Mouse (Mus musculus) lung, postnatal 0 days (tissue): ENCODE measurements around the gene Fam3c. TPM values are rescaled to one million over a fixed set of nuclear protein-coding genes. Genes with fewer than 3 reads are reported as not detected.
A peak's percentile ranks its signal among the peaks of the same experiment; 100 is the strongest.

Experiments used
- ATAC-seq: fragments of 200-750 bp; cut with Nextera tagmentation; 2 replicates; pipeline ENCODE4 v1.8.0; 2017; ENCODE audit warnings: moderate library complexity
- DNase-seq: peaks from one replicate; pipeline ENCODE4 v3.0.0-alpha.2; 2016; ENCODE audit warnings: low spot score
- H3K27ac ChIP-seq: fragments of 300-500 bp; sonication (generic); 2 replicates; pipeline ENCODE4 v1.5.1; 2014; ENCODE audit warnings: antibody characterized with exemption, mild to moderate bottlenecking, low read length, mixed read lengths
- H3K27me3 ChIP-seq: fragments of 300-500 bp; sonication (generic); replicated peaks from 2 replicates; pipeline ENCODE4 v1.6.1; 2014; ENCODE audit warnings: low read length, mixed read lengths; ENCODE audit not compliant: insufficient read depth
- H3K36me3 ChIP-seq: fragments of 300-500 bp; sonication (generic); 2 replicates; pipeline ENCODE4 v1.6.1; 2014; ENCODE audit warnings: low read length, mixed read lengths; ENCODE audit not compliant: insufficient read depth
- H3K4me1 ChIP-seq: fragments of 300-500 bp; sonication (generic); 2 replicates; pipeline ENCODE4 v1.6.1; 2014; ENCODE audit warnings: antibody characterized with exemption, low read depth, low read length, mixed read lengths; ENCODE audit not compliant: insufficient read depth
- H3K4me2 ChIP-seq: fragments of 300-500 bp; sonication (generic); replicated peaks from 2 replicates; pipeline ENCODE4 v1.6.1; 2014; ENCODE audit warnings: low read depth, mild to moderate bottlenecking, low read length, moderate library complexity, mixed read lengths
- H3K4me3 ChIP-seq: fragments of 300-500 bp; sonication (generic); 2 replicates; pipeline ENCODE4 v1.5.1; 2014; ENCODE audit warnings: low read depth, low read length
- H3K9ac ChIP-seq: fragments of 300-500 bp; sonication (generic); replicated peaks from 2 replicates; pipeline ENCODE4 v1.6.1; 2014; ENCODE audit warnings: low read depth, mild to moderate bottlenecking
- H3K9me3 ChIP-seq: fragments of 300-500 bp; sonication (generic); 2 replicates; pipeline ENCODE4 v1.6.1; 2016; ENCODE audit warnings: low read length, mixed read lengths
- CTCF ChIP-seq: IDR thresholded peaks from 2 replicates; pipeline ENCODE4 v1.5.1; 2016; ENCODE audit warnings: antibody characterized with exemption, mild to moderate bottlenecking
- EP300 ChIP-seq: IDR thresholded peaks from 2 replicates; pipeline ENCODE4 v1.6.1; 2016; ENCODE audit warnings: antibody characterized with exemption, mild to moderate bottlenecking, control low read depth
- WGBS: fragments of 180-500 bp; shearing (Covaris S2); extraction: QIAGEN DNeasy Blood & Tissue Kit; methylation state at CpG from one replicate; pipeline ENCODE4 v1.1.7; 2014; 5-methylcytosine and 5-hydroxymethylcytosine counted together
- polyA plus RNA-seq: library from polyadenylated mRNA; unstranded; fragments of >200 nt; fragmentation: Nextera tagmentation; extraction: Ambion mirVana; gene quantifications from 2 replicates; pipeline ENCODE4 v1.2.1, GENCODE M21; 2015

The Fam3c gene
- 66.9 and 74.8 TPM in 2 replicates for polyA plus RNA-seq

DNA sequence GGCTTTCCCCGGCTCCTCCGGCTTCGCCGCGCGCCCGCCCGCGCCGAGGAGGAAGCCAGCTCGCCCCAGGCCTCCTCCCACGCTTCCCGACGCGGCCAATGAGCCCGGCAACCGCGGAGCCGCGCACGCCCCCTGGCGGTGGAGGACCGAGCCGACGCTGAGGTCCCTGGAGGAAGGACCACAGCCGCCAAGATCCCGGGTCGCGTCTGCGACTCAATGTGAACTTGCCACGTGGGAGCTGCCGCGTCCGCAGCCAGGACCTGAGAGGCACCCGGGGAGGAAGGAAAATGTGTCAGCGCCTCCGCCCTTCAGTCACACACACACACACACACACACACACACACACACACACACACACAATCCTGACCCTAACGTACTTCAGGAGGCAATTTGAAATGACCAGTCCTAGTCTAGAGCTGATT, at the start of gene Fam3c:
Gene Fam3c, minus strand, starts transcription at position 158 of the 422 bp plus-strand sequence.
- Histone ChIP-seq H3K27me3 (no peaks in the 10 kb centered on the region), H3K36me3 (no peaks in the 10 kb centered on the region), H3K4me1 (no peaks in the 10 kb centered on the region; the same call in 1 of the 2 replicates), H3K4me3 (peak within 1 kb of the TSS; percentile 77), H3K9ac (peak within 1 kb of the TSS; percentile 71), H3K9me3 (no peaks in the 10 kb centered on the region), H3K4me2 (peak within 1 kb of the TSS; percentile 73), H3K27ac (peak within 1 kb of the TSS; percentile 78)
- peak; percentile 97 for ATAC-seq
- no peak; the same call in 1 of the 2 replicates for TF ChIP-seq EP300
- TF ChIP-seq CTCF, result peak; percentile 96
- 0% methylated on average over 14 of the region's 38 CpGs for WGBS
- peak; percentile 95 for DNase-seq

DNA sequence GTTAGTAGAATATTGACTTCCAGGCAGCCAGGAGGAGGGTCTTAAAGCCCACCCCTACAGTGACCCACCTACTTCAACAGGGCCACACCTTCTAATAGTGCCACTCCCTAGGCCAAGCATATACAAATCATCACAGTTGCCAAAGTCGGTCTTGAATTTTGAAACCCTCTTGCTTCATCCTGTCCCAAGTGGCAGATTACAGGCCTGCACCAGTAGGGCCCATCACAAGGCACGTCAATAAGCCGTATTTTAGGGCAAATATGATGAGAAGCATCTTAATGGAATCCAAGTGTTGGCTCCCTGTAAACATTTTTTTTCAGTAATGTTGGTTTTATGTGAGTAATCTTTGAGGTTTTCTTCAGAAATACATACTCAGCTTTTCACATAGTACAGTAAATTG, 49.0 kb upstream of the Fam3c start:
- Histone ChIP-seq H3K4me3 (no peak overlapping the region), H3K9ac (no peak overlapping the region), H3K27ac (no peak overlapping the region), H3K27me3 (no peaks in the 10 kb centered on the region), H3K4me2 (no peak overlapping the region), H3K9me3 (no peaks in the 10 kb centered on the region), H3K4me1 (no peaks in the 10 kb centered on the region), H3K36me3 (no peaks in the 10 kb centered on the region)
- ATAC-seq, result no peak
- WGBS, result 74% methylated on average over 3 of the region's 3 CpGs
- TF ChIP-seq CTCF, result no peak
- no peak for TF ChIP-seq EP300
- DNase-seq, result no peak

DNA sequence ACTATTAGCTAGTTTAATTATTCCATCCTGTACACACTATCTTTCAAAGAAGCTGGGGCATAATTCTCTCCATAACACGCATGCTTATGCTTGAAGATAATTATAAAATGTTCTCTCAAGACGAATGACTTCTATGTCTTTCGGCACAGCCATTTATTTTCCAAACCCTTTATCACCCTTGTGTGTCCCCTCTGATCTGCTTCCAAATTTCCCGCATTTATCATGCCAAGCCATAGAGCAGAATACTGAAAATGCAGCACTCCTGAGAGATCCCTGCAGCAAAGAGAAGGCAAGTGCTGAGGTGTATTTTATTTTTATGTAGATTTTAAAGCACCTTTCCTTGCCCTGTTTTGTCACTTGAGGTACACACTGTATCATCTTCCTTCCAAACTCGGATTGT, 47.7 kb upstream of the Fam3c start:
- 69% methylated on average over 5 of the region's 5 CpGs for WGBS
- no peaks in the 10 kb centered on the region for H3K27me3 ChIP-seq
- H3K4me2 ChIP-seq, result no peak overlapping the region
- no peak overlapping the region for H3K27ac ChIP-seq
- DNase-seq, result no peak
- H3K9ac ChIP-seq, result no peak overlapping the region
- ATAC-seq, result no peak
- no peaks in the 10 kb centered on the region for H3K4me1 ChIP-seq
- TF ChIP-seq CTCF (no peak), EP300 (no peak)
- H3K36me3 ChIP-seq, result no peaks in the 10 kb centered on the region
- no peaks in the 10 kb centered on the region for H3K9me3 ChIP-seq
- H3K4me3 ChIP-seq, result no peak overlapping the region

DNA sequence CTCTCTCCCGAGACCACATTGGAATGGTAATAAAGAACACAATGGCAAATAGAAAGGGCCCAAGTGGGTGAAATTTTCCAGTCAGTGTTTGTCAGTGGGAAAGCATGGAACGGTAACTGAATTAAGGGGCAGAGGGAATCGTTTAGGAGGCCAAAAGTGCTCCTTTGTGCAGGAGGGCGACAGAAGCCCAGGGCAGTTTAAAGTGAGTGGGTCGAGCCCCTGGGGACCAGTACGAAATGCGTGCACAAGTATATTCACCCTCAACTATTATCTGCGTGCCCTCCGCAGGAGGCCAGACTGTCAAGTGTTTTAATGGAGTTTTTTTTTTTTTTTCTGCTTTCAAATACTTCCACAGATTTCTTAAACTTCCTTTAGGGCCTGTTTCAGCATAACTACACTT, 47.3 kb upstream of the Fam3c start:
- DNase-seq (no peak), ATAC-seq (no peak)
- Histone ChIP-seq H3K4me3 (no peak overlapping the region), H3K4me2 (no peak overlapping the region), H3K4me1 (no peaks in the 10 kb centered on the region), H3K9ac (no peak overlapping the region), H3K9me3 (no peaks in the 10 kb centered on the region), H3K36me3 (no peaks in the 10 kb centered on the region), H3K27me3 (no peaks in the 10 kb centered on the region), H3K27ac (no peak overlapping the region)
- TF ChIP-seq CTCF (no peak), EP300 (no peak)
- WGBS, result 69% methylated on average over 9 of the region's 9 CpGs

DNA sequence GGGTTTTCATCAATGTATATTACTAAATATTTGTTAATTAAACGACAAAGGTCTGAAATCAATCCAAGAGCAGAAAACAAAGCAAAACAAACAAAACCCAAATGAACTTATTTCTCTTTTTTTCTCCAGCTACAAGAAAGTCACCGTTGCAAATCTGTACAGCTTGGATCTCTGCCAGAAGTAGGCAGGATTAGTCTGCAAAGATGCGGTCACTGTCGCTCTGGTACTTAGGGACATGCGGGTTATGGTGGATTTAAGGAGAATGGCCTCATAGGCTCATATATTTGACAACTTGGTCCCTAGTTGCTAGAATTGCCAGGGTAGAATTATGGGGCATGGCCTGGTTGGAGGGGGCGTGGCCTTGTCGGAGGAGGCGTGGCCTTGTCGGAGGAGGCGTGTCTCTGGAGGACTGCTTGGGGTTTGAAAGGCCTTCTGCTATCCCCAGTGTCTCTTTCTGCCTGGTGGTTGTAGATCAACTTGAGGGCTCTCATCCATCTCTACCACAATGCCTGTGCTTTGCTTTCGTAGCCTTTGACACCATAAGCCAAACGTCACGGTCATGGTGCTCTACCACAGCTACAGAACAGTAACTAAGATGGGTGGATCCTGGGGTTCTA, 46.6 kb upstream of the Fam3c start:
- TF ChIP-seq CTCF, result no peak
- no peak for TF ChIP-seq EP300
- H3K27me3 ChIP-seq, result no peaks in the 10 kb centered on the region
- 81% methylated on average over 13 of the region's 13 CpGs for WGBS
- no peaks in the 10 kb centered on the region for H3K9me3 ChIP-seq
- H3K4me2 ChIP-seq, result no peak overlapping the region
- no peaks in the 10 kb centered on the region for H3K36me3 ChIP-seq
- H3K4me3 ChIP-seq, result no peak overlapping the region
- DNase-seq (no peak), ATAC-seq (no peak)
- no peaks in the 10 kb centered on the region for H3K4me1 ChIP-seq
- no peak overlapping the region for H3K9ac ChIP-seq
- H3K27ac ChIP-seq, result no peak overlapping the region

DNA sequence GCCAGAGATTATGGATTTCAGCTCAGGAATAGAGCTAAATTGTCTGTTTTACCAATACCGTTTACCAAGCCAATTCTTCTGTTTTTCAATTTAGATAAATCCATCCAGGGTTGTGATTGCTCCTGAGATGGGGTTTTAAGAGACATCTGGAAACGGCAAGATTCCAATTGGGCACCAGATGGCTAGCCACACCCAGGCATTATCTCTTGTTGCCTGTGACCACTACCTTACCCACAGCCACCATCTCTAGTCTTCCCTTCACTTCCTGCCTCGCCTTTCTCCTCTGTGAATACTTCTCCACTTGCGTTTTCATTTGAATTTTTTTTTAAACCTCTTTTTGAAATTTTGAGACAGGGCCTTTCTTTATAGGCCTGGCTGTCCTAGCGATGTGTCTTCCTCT, 46.0 kb upstream of the Fam3c start:
- Histone ChIP-seq H3K9ac (no peak overlapping the region), H3K4me2 (no peak overlapping the region), H3K27ac (no peak overlapping the region), H3K4me1 (no peaks in the 10 kb centered on the region), H3K9me3 (no peaks in the 10 kb centered on the region), H3K36me3 (no peaks in the 10 kb centered on the region), H3K27me3 (no peaks in the 10 kb centered on the region), H3K4me3 (no peak overlapping the region)
- 78% methylated on average over 5 of the region's 5 CpGs for WGBS
- TF ChIP-seq EP300 (no peak), CTCF (no peak)
- no peak for DNase-seq
- ATAC-seq, result no peak
